In genomic region chr15:8568286-8568644, GRCm38 (mm10) we compare ENCODE assay signal across 8 mouse cellular contexts. TPM values are rescaled to one million over a fixed set of nuclear protein-coding genes. Genes with fewer than 3 reads are reported as not detected.
A peak's percentile ranks its signal among the peaks of the same experiment; 100 is the strongest.
DNase-seq lines count a peak whose midpoint lies in the region; ATAC-seq and TF ChIP-seq lines count a peak whose summit lies in the region.

No protein-coding gene starts in this region.

- H3K27me3 ChIP-seq in heart, embryonic 12.5 days (replicated peaks), result peaks cover 20% of the 10 kb centered on the region
- H3K27me3 ChIP-seq in CH12.LX (replicated peaks), result peaks cover 28% of the 10 kb centered on the region
- H3K27me3 ChIP-seq in forebrain, embryonic 16.5 days (replicated peaks; ENCODE audit: control insufficient read depth, insufficient read depth, low read length), result 0 out of 2 replicates have a peak, but pooled peaks cover 2% of the 10 kb centered on the region
- H3K27me3 ChIP-seq in liver, embryonic 11.5 days (replicated peaks; ENCODE audit: control insufficient read depth, insufficient read depth, low read length), result peaks cover 7% of the 10 kb centered on the region

- in situ Hi-C loops in CH12.LX (cut with MboI; ENCODE audit: low pct_ligation_motif_present, low pct_unique_long_range_greater_than_20kb, low sequenced_read_pairs), result no loop called here

- 11% methylated on average over 7 of the region's 7 CpGs for WGBS in heart, embryonic 12.5 days
- WGBS in forebrain, embryonic 16.5 days, result 3% methylated on average over 7 of the region's 7 CpGs
- WGBS in liver, embryonic 11.5 days, result 22% methylated on average over 7 of the region's 7 CpGs
- WGBS in olfactory bulb, adult 2 months, result 11% methylated on average over 7 of the region's 7 CpGs

- peak overlapping the region; percentile 99 for H3K4me2 ChIP-seq in heart, embryonic 12.5 days
- H3K4me2 ChIP-seq in CH12.LX (ENCODE audit: insufficient read depth, low read depth, poor library complexity, severe bottlenecking), result peak overlapping the region; percentile 97
- H3K4me2 ChIP-seq in forebrain, embryonic 16.5 days (ENCODE audit: low read length), result peak overlapping the region; percentile 96
- H3K4me2 ChIP-seq in liver, embryonic 11.5 days, result peak overlapping the region; percentile 94

- ATAC-seq in heart, embryonic 12.5 days (ENCODE audit: insufficient number of reproducible peaks, low FRiP score), result no peak
- no peak for ATAC-seq in forebrain, embryonic 16.5 days
- ATAC-seq in liver, embryonic 11.5 days (replicated peaks; ENCODE audit: low FRiP score), result no peak

- H3K4me1 ChIP-seq in heart, embryonic 12.5 days (replicated peaks), result peaks cover 6% of the 10 kb centered on the region
- H3K4me1 ChIP-seq in CH12.LX (ENCODE audit: control insufficient read depth in 1 of 2, insufficient read depth in 2 of 2), result peaks cover 3 to 9% of the 10 kb centered on the region in 2 experiments
- H3K4me1 ChIP-seq in forebrain, embryonic 16.5 days (replicated peaks; ENCODE audit: control insufficient read depth, insufficient read depth, low read length), result peaks cover 11% of the 10 kb centered on the region
- peaks cover 9% of the 10 kb centered on the region for H3K4me1 ChIP-seq in liver, embryonic 11.5 days (replicated peaks; ENCODE audit: control insufficient read depth, insufficient read depth, low read length)
- H3K4me1 ChIP-seq in olfactory bulb, adult 2 months (ENCODE audit: control insufficient read depth, insufficient read depth, low read length), result peaks cover 3% of the 10 kb centered on the region; the same call in 1 of the 2 replicates

- H3K9me3 ChIP-seq in heart, embryonic 12.5 days (replicated peaks), result no peaks in the 10 kb centered on the region
- no peaks in the 10 kb centered on the region for H3K9me3 ChIP-seq in CH12.LX (replicated peaks; ENCODE audit: low read length)
- H3K9me3 ChIP-seq in forebrain, embryonic 16.5 days (ENCODE audit: control insufficient read depth, low read length), result no peaks in the 10 kb centered on the region
- H3K9me3 ChIP-seq in liver, embryonic 11.5 days (ENCODE audit: control insufficient read depth, low read length), result no peaks in the 10 kb centered on the region

- no peak for TF ChIP-seq CTCF in CH12.LX (conservative IDR thresholded peaks at IDR 0.05 in 1 of 2, IDR thresholded peaks at IDR 0.05 in 1 of 2; ENCODE audit: low read depth in 2 of 2, low read length in 2 of 2)
- TF ChIP-seq CTCF in olfactory bulb, adult 2 months (IDR thresholded peaks at IDR 0.05; ENCODE audit: insufficient read depth, low read depth, low read length), result no peak

- intact Hi-C loops in heart, postnatal 25 days (cut with DNase I), result loop anchor here (5.0 kb wide), 2 partner anchors 121 to 186 kb away; no protein-coding TSS in a partner anchor

- H3K79me2 ChIP-seq in CH12.LX (replicated peaks; ENCODE audit: control insufficient read depth, extremely low read depth, insufficient read depth, poor library complexity, severe bottlenecking), result no peaks in the 10 kb centered on the region

- no peaks in the 10 kb centered on the region for H3K36me3 ChIP-seq in heart, embryonic 12.5 days
- no peaks in the 10 kb centered on the region for H3K36me3 ChIP-seq in CH12.LX (replicated peaks in 1 of 2; ENCODE audit: control insufficient read depth in 1 of 2, insufficient read depth in 1 of 2, low read length in 1 of 2)
- H3K36me3 ChIP-seq in forebrain, embryonic 16.5 days (ENCODE audit: control insufficient read depth, insufficient read depth), result no peaks in the 10 kb centered on the region
- H3K36me3 ChIP-seq in liver, embryonic 11.5 days (ENCODE audit: control insufficient read depth, insufficient read depth, low read length), result no peaks in the 10 kb centered on the region

- peak overlapping the region; percentile 69; the same call in 1 of the 2 replicates for H3K9ac ChIP-seq in heart, embryonic 12.5 days
- no peak overlapping the region for H3K9ac ChIP-seq in CH12.LX (ENCODE audit: insufficient read depth, low read depth)
- peak overlapping the region; percentile 60 for H3K9ac ChIP-seq in forebrain, embryonic 16.5 days (replicated peaks; ENCODE audit: low read depth, low read length)
- H3K9ac ChIP-seq in liver, embryonic 11.5 days (ENCODE audit: low read depth, low read length), result no peak overlapping the region

- no peak overlapping the region for H3K27ac ChIP-seq in heart, embryonic 12.5 days (ENCODE audit: poor library complexity, severe bottlenecking)
- H3K27ac ChIP-seq in CH12.LX (ENCODE audit: insufficient read depth, low read depth), result no peak overlapping the region
- H3K27ac ChIP-seq in forebrain, embryonic 16.5 days (ENCODE audit: low read length), result no peak overlapping the region
- H3K27ac ChIP-seq in liver, embryonic 11.5 days (ENCODE audit: low read depth, low read length), result no peak overlapping the region
- no peak overlapping the region; the same call in 1 of the 2 replicates for H3K27ac ChIP-seq in olfactory bulb, adult 2 months (ENCODE audit: insufficient read depth, low read depth, low read length)

- dilution Hi-C loops in CH12.LX (cut with MboI; ENCODE audit: extremely low pct_ligation_motif_present, extremely low pct_unique_long_range_greater_than_20kb, low sequenced_read_pairs), result no loop called here

- peak overlapping the region; percentile 76 for H3K4me3 ChIP-seq in heart, embryonic 12.5 days
- H3K4me3 ChIP-seq in CH12.LX (replicated peaks in 1 of 3; ENCODE audit: low read depth in 2 of 3, low read length in 2 of 3, poor library complexity in 1 of 3), result no peak overlapping the region
- H3K4me3 ChIP-seq in forebrain, embryonic 16.5 days (replicated peaks; ENCODE audit: low read length), result peak overlapping the region; percentile 68
- peak overlapping the region; percentile 61 for H3K4me3 ChIP-seq in liver, embryonic 11.5 days (ENCODE audit: low read depth, low read length)
- peak overlapping the region; percentile 41; the same call in 1 of the 2 replicates for H3K4me3 ChIP-seq in olfactory bulb, adult 2 months (ENCODE audit: insufficient read depth, low read depth, low read length)

- TF ChIP-seq POLR2A in CH12.LX (IDR thresholded peaks at IDR 0.05; ENCODE audit: low read depth, low read length), result no peak
- TF ChIP-seq POLR2A in olfactory bulb, adult 2 months (IDR thresholded peaks at IDR 0.05; ENCODE audit: insufficient read depth, low read depth, low read length), result no peak

- no peak for TF ChIP-seq RAD21 in CH12.LX (IDR thresholded peaks at IDR 0.05; ENCODE audit: low read depth, low read length)

- no peak for DNase-seq in heart, postnatal 25 days (ENCODE audit: low spot score)
- DNase-seq in CH12.LX (ENCODE audit: extremely low read depth), result no peak
- DNase-seq in liver, embryonic 11.5 days (ENCODE audit: low spot score), result no peak
- no peak for DNase-seq in layer of hippocampus, adult 18-20 months (ENCODE audit: low spot score in 2 of 2)
- DNase-seq in layer of hippocampus, postnatal 25 days (ENCODE audit: extremely low spot score in 1 of 2, low spot score in 1 of 2), result no peak

- TF ChIP-seq EP300 in CH12.LX (IDR thresholded peaks at IDR 0.05; ENCODE audit: low read length), result no peak

TF ChIP-seq in CH12.LX, 34 proteins besides CTCF, POLR2A, EP300 and RAD21:
- TF ChIP-seq ZKSCAN1 (IDR thresholded peaks at IDR 0.05; ENCODE audit: borderline replicate concordance, low read depth, low read length) (no peak), RCOR1 (conservative IDR thresholded peaks at IDR 0.05; ENCODE audit: low read depth, low read length) (no peak), NRF1 (IDR thresholded peaks at IDR 0.05; ENCODE audit: low read depth, low read length) (no peak), BHLHE40 (IDR thresholded peaks at IDR 0.05; ENCODE audit: low read depth, low read length) (no peak), MEF2A (IDR thresholded peaks at IDR 0.05; ENCODE audit: borderline replicate concordance, low read depth, low read length) (no peak)

RNA-seq across cellular contexts. Expression of gene Gm2310, which starts 48.5 kb away (rescaled TPM):
- not detected in 2 replicates for polyA plus RNA-seq in heart, embryonic 12.5 days (2016; fragmentation: Nextera tagmentation; extraction: Ambion mirVana)
- total RNA-seq in heart, postnatal 25 days (2021), result not detected
- total RNA-seq in CH12.LX (2012; rRNA removed) (not detected in 2 replicates), CH12.LX (2014; rRNA removed) (not detected in 2 replicates)
- not detected in 2 replicates for polyA plus RNA-seq in CH12.LX (2012; ENCODE audit: insufficient read length, low read depth)
- polyA plus RNA-seq in forebrain, embryonic 16.5 days (2015; fragmentation: Nextera tagmentation; extraction: Ambion mirVana), result not detected in 2 replicates
- polyA plus RNA-seq in liver, embryonic 11.5 days (2014; fragmentation: Nextera tagmentation; extraction: Ambion mirVana), result not detected in 2 replicates
- not detected in 2 replicates for polyA plus RNA-seq in olfactory bulb, adult 2 months (2012; ENCODE audit: insufficient read depth, insufficient read length, low replicate concordance, missing spikeins)
- not detected for total RNA-seq in layer of hippocampus, adult 18-20 months (2021)
- total RNA-seq in layer of hippocampus, postnatal 25 days (2021), result not detected

Comparison
In these comparisons a context has a peak if more than half of its experiments do, and no peak if none do; other contexts are left out.
1. H3K4me3 ChIP-seq: peak in heart, embryonic 12.5 days (single experiment), forebrain, embryonic 16.5 days (single experiment), liver, embryonic 11.5 days (single experiment) and olfactory bulb, adult 2 months (single experiment); none in CH12.LX (0 of 3).
2. H3K9ac ChIP-seq: peak in heart, embryonic 12.5 days (single experiment) and forebrain, embryonic 16.5 days (single experiment); none in CH12.LX (single experiment) and liver, embryonic 11.5 days (single experiment).
3. Peak in every context shown above with its lines, with median percentiles within 50 percentile points of each other: H3K4me2 ChIP-seq.